Mouse (Mus musculus) G1E-ER4 (cell line): ENCODE results near the gene Psmd13. TPM values are rescaled to one million over a fixed set of nuclear protein-coding genes. Genes with fewer than 3 reads are reported as not detected.

ENCODE experiments used
- GATA1 ChIP-seq: IDR thresholded peaks from one replicate; pipeline ENCODE4 v1.8.0; 2012; ENCODE audit warnings: low read length, inconsistent platforms
- polyA plus RNA-seq: library from polyadenylated mRNA; stranded (reverse); fragments of >175 nt; gene quantifications from 2 replicates; pipeline ENCODE4 v1.2.3, GENCODE M21; 2012

The Psmd13 gene
- polyA plus RNA-seq, 1 experiment: 50.0 TPM

- no peak for TF ChIP-seq GATA1
Measured at GRCm38 (mm10) chr7:140920418-140921029, 38.8 kb downstream of the Psmd13 start, which contains the start of gene Nlrp6. Nlrp6 (plus strand) TSS chr7:140920902.

- no peak for TF ChIP-seq GATA1
Measured at GRCm38 (mm10) chr7:140921225-140921975, 39.6 kb downstream of the Psmd13 start.

- TF ChIP-seq GATA1: no peak
Measured at GRCm38 (mm10) chr7:140922398-140923069, 40.8 kb downstream of the Psmd13 start.

- TF ChIP-seq GATA1: no peak
Measured at GRCm38 (mm10) chr7:140923070-140923775, 41.5 kb downstream of the Psmd13 start.

- no peak for TF ChIP-seq GATA1
Measured at GRCm38 (mm10) chr7:140927181-140927580, 45.4 kb downstream of the Psmd13 start.

- TF ChIP-seq GATA1: no peak
Measured at GRCm38 (mm10) chr7:140938436-140938835, 56.7 kb downstream of the Psmd13 start.

GRCm38 (mm10) chr7:140938896-140939295 is 57.1 kb downstream of the Psmd13 start:
- TF ChIP-seq GATA1: no peak

- no peak for TF ChIP-seq GATA1
Measured at GRCm38 (mm10) chr7:140939669-140940171, 58.0 kb downstream of the Psmd13 start.

GRCm38 (mm10) chr7:140941222-140942051 is 59.7 kb downstream of the Psmd13 start, which contains the start of gene Pgghg:
Pgghg (plus strand) TSS chr7:140941391.
- TF ChIP-seq GATA1: no peak

- TF ChIP-seq GATA1: no peak
Measured at GRCm38 (mm10) chr7:140942341-140942740, 60.6 kb downstream of the Psmd13 start.

GRCm38 (mm10) chr7:140942811-140943210 is 61.0 kb downstream of the Psmd13 start:
- no peak for TF ChIP-seq GATA1

- no peak for TF ChIP-seq GATA1
Measured at GRCm38 (mm10) chr7:140943356-140943755, 61.6 kb downstream of the Psmd13 start.

GRCm38 (mm10) chr7:140944236-140944635 is 62.5 kb downstream of the Psmd13 start:
- TF ChIP-seq GATA1: no peak

- no peak for TF ChIP-seq GATA1
Measured at GRCm38 (mm10) chr7:140945247-140945646, 63.5 kb downstream of the Psmd13 start.

- no peak for TF ChIP-seq GATA1
Measured at GRCm38 (mm10) chr7:140946311-140946710, 64.5 kb downstream of the Psmd13 start.

- TF ChIP-seq GATA1: no peak
Measured at GRCm38 (mm10) chr7:140946980-140947379, 65.2 kb downstream of the Psmd13 start.
